Mouse (Mus musculus): Measurements from ENCODE around the gene Spsb3.
A peak's percentile ranks its signal among the peaks of the same experiment; 100 is the strongest.

Spsb3 gene

GRCm38 (mm10) chr17:24874989-24875388, 11.5 kb upstream of the Spsb3 start:
- DNase-seq, result no peak

- no peak for DNase-seq
These were observed 8.9 kb upstream of the Spsb3 start for GRCm38 (mm10) chr17:24877336-24878116.

GRCm38 (mm10) chr17:24878117-24878397, 8.4 kb upstream of the Spsb3 start:
- no peak for DNase-seq

DNA sequence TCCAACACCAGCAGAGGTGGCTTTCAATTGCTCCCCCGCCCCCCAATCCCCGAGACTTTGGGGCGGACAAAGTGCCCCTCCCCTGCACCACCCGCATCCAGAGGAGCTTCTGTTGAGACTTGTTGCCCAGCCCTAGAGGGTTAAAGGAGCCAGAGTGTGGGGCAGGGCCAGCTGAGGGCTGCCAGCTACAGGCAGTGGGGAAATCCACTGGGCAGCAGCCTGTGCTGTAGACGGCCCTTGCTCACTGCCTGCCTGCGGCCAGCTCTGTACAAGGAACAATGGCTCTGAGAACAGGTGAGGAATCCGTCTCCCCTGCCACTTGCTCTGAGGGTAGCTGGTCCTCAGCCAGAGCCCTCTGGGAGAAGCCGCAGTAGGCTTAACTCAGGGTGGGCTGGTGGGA, 7.9 kb upstream of the Spsb3 start:
- no peak for DNase-seq

DNA sequence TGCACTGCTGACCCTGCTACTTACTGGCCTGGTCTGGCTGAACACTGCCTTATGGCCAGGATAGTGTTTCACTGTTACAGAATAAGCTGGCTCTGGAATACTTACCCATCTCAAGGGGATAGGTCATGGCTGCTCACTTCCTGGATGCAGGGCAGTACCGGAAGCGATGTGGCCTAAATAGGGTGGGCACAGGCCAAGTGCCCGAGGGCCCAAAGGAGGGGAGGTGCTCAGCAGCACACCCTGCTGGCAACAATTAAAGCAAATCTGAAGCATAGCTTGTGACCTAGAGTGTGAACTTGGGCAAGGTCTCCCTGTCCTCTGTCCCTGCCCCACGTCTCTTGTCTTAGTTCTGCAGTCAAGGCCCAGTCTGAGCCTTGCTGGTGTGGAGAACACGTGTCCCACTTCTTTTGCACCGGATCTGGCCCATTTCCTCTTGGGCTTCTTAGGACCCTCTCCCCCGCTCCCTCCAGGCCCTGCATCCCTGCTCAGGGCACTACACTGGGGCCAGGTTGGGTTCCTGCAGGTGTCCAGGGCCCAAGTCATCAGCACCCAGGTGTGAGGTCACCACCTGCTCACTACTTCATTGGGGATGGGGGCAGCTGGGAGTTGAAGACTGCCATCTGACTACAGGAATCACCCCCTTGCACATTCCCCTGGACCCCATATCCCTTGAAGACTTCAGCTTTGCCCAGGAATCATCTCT, 4.6 kb upstream of the Spsb3 start:
- DNase-seq, result no peak

- no peak for DNase-seq
These were observed 2.1 kb upstream of the Spsb3 start for GRCm38 (mm10) chr17:24884391-24884790.

DNA sequence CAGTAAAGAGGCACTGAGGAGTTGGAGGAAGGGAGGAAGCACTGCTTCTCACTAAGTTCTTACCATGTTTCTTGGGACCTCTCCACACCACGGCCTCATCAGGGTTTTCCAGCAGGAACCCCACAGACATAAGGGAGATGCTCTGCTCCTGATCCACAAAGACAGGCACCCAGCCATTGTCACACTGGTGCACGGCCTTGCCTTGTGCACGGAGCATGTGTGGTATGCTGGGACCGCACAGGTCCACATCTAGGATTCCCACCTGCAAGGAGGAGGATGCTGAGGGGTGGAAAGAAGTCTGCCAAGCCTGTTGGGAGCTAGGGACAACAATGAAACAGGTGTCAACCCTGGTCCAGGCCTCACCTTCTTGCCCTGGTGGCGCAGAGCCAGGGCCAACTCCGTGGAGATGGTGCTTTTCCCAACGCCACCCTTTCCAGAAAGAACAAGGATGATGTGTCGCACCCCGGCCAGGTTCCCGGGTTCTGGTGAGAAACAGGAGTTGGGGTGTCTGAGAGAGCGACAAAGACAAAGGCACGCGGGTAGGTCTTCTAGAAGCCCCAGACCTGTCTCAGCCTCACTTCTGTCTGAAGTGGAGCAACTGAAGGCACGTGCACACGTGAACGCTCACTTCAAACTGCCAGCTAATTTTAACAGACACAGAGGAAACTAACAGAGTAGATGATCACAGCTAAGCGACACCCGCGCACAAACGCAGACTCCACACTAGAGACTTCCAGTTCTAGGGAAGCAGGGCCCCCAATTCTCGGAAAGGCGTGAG, 898 bp upstream of the Spsb3 start:
- no peak for DNase-seq

GRCm38 (mm10) chr17:24886932-24887271, 459 bp downstream of the Spsb3 start:
- DNase-seq, result no peak

- DNase-seq, result no peak
These were observed 1.0 kb downstream of the Spsb3 start for GRCm38 (mm10) chr17:24887291-24888080.

DNA sequence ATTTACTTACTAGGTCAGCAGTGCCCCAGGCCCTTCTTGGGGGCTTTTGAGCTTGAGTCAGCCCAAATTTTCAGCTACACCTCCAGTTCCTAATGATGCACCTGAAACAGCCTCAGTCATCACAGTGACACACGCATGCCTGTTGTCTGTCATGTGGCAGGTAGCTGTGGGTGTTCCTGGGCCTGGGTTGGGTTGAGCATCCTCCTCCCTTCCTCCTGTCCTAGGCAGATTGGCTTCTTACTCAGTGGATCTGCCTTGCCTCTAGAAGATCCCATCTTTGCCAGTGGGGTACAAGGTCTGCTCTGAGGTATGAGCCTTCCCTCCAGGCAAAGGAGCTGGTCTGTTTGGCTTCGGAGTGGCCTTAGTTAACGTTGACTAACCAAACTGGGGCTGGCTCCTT, 2.4 kb downstream of the Spsb3 start:
- no peak for DNase-seq

DNA sequence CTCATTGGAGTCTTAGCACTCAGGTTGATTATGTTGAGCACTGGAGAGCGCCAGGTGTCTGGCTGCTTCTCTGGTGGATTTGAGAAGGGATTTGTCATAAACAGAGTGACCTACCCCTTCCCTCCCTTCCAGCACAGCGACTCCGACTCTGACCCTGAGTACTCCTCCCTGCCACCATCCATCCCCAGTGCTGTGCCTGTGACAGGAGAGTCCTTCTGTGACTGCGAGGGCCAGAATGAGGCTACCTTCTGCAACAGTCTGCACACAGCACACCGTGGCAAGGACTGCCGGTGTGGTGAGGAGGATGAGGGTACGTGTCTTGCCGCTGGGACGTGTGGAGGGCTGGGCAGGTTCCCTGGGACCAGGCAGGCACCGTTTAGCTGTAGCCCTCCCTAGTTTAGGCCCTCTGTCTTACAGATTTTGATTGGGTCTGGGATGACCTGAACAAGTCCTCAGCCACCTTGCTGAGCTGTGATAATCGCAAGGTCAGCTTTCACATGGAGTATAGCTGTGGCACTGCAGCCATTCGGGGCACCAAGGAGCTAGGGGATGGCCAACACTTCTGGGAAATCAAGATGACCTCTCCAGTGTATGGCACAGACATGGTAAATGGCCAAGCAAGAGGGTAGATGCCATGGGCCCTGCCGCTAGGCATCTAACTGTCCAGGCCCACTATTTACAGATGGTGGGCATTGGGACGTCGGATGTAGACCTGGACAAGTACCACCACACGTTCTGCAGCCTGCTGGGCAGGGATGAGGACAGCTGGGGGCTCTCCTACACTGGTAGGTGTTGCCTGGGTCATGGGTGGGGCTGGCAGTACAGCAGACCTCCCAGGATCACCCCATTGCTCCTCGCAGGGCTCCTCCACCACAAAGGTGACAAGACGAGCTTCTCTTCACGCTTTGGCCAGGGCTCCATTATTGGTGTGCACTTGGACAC, 4.0 kb downstream of the Spsb3 start:
- DNase-seq, result no peak

DNA sequence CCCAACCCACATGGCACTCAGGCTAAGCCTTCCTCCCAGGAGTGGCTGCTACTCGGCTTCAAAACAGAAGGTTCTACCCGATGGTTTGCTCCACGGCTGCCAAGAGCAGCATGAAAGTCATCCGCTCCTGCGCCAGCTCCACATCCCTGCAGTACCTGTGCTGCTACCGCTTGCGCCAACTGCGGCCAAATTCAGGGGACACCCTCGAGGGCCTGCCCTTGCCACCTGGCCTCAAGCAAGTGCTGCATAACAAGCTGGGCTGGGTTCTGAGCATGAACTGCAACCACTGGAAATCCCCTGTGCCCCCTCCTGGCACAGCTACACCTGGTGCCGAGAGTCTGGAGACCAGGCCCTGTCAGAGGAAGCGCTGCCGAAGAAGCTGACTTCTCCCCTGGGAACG, 4.9 kb downstream of the Spsb3 start:
- no peak for DNase-seq

DNA sequence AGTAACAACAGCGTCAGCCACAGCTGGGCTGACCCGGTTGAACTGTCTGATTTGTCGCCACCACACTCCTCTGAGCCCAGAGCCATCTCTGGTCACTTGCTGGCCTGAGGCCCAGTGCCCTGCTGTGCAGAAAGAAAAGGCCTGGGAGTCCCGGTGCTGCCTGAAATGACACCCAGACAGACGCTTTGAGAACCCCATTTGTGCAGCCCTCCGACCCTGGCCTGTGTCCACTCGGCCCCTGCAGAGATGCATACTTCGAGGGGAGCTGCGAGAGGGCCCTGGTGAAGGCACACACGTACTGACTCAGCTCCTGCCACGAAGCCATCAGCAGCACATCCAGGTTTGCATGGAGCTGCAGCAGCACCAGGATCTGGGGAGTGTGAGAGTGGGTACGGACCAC, 6.3 kb downstream of the Spsb3 start:
- no peak for DNase-seq

GRCm38 (mm10) chr17:24893276-24893675, 6.8 kb downstream of the Spsb3 start:
- DNase-seq, result no peak

DNA sequence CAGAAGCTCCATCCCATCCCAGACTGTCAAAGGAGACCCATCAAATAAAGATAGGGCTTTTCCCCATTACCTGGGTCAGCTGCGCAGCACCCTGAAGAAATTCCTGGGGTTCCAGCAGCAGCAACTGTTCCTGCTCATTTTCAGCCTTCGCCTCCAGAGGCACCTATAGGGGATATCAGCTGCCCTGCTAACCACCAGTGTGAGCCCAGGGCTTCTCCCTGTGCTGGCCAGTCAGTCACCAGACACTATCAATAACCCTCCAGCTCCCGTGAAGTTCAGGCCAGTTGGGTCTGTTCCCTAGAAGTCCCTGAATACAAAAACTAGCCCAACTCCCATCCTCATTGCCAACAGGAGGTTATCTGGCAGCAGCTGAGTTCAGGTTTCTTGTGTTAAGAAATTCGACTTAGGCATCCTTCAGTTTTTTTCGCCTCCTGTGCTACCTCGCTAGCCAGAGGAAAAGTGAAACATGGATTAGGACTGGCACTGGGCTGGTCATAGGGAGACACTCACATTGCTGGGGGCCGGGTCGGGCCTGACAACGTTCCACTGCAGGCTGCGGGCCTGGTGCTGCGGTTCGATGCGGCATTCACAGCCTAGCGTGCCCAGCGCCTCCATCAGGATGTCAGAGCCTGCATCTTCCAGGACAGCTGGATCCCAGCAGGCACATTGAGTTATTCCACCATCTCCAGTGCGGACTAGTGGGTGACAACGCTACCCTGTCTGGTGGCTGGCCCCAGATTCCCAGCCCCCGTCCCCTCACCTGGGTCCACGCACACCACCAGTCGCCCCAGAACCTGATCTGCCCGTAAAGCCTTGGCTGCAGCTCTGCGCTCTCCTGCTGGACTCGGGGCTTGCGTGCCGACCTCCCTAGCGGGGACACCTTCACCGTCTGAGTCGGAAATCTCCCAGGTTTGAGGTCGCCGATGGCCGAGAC, 7.9 kb downstream of the Spsb3 start:
- no peak for DNase-seq

DNA sequence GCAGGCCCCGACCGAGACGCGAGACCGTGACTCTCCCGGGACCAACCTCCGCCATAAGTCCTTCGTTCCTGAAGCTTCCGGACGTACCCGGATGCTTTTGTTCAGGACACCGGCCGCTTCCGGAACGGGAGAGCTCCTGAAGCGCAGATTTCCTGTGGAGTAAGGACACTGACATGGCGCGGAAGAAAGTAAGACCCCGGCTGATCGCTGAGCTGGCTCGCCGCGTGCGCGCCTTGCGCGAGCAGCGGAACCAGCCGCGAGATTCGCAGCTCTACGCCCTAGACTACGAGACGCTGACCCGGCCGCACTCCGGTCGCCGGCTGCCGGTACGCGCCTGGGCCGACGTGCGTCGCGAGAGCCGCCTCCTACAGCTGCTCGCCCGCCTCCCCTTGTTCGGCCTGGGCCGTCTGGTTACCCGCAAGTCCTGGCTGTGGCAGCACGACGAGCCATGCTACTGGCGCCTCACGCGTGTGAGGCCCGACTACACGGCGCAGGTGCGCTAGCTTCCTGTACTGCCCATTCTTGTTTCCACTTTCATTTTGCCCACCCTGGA, 8.6 kb downstream of the Spsb3 start, which contains the start of the genes Eme2 and Mrps34:
TSS of gene Eme2 (minus strand) at position 93 of the 553 bp plus-strand sequence.
TSS of gene Mrps34 (plus strand) at position 122 of the 553 bp plus-strand sequence.
- DNase-seq, result peak; percentile 86

- no peak for DNase-seq
These were observed 9.3 kb downstream of the Spsb3 start for GRCm38 (mm10) chr17:24895571-24896240.

- peak; percentile 75 for DNase-seq
These were observed 10.0 kb downstream of the Spsb3 start, which contains the start of gene Nme3 for GRCm38 (mm10) chr17:24896241-24896992. Gene Nme3 (plus strand): TSS chr17:24896500.

GRCm38 (mm10) chr17:24896993-24897269, 10.5 kb downstream of the Spsb3 start:
- no peak for DNase-seq

All from right cerebral cortex, postnatal 25 days (tissue).